Mouse (Mus musculus): ENCODE measurements around the gene Vmn1r169. TPM values are rescaled to one million over a fixed set of nuclear protein-coding genes. Genes with fewer than 3 reads are reported as not detected.

The Vmn1r169 gene
- not detected in 2 replicates for polyA plus RNA-seq (2012; rRNA removed)

GRCm38 (mm10) chr7:23575226-23575625 lies at the start of gene Vmn1r169:
TSS of gene Vmn1r169 (plus strand) at chr7:23575526.

GRCm38 (mm10) chr7:23539432-23539831 lies 35.9 kb upstream of the Vmn1r169 start, which contains the start of gene Vmn1r168:
TSS of gene Vmn1r168 (plus strand) at chr7:23539732.

GRCm38 (mm10) chr7:23605875-23606274 lies 30.5 kb downstream of the Vmn1r169 start, which contains the start of gene Vmn1r170:
TSS of gene Vmn1r170 (plus strand) at chr7:23606175.

Other genes starting within 250 kb of the Vmn1r169 start
- gene Nlrp5, start 189.6 kb upstream of the Vmn1r169 start, polyA plus RNA-seq (2012; rRNA removed) = not detected in 2 replicates
- not detected in 2 replicates for gene Vmn1r167, start 68.3 kb upstream of the Vmn1r169 start, polyA plus RNA-seq (2012; rRNA removed)
- gene Vmn1r168, start 35.8 kb upstream of the Vmn1r169 start, polyA plus RNA-seq (2012; rRNA removed) = not detected in 2 replicates
- not detected in 2 replicates for gene Vmn1r170, start 30.6 kb downstream of the Vmn1r169 start, polyA plus RNA-seq (2012; rRNA removed)
- not detected in 2 replicates for gene Vmn1r171, start 55.2 kb downstream of the Vmn1r169 start, polyA plus RNA-seq (2012; rRNA removed)
- gene Vmn1r172, start 82.8 kb downstream of the Vmn1r169 start, polyA plus RNA-seq (2012; rRNA removed) = not detected in 2 replicates
- gene Vmn1r173, start 125.2 kb downstream of the Vmn1r169 start, polyA plus RNA-seq (2012; rRNA removed) = not detected in 2 replicates
- gene Vmn1r174, start 176.7 kb downstream of the Vmn1r169 start, polyA plus RNA-seq (2012; rRNA removed) = not detected in 2 replicates
- gene Vmn1r175, start 235.1 kb downstream of the Vmn1r169 start, polyA plus RNA-seq (2012; rRNA removed) = not detected in 2 replicates